Mouse (Mus musculus) spleen, postnatal 10 days (tissue): ENCODE measurements around the gene Ass1.

Experiments
- DNase-seq, 2 experiments: peaks; one replicate each; pipeline ENCODE4 v3.0.0; 2021 to 2022; ENCODE audit warnings: low spot score in 2 of 2

Ass1 gene

DNA sequence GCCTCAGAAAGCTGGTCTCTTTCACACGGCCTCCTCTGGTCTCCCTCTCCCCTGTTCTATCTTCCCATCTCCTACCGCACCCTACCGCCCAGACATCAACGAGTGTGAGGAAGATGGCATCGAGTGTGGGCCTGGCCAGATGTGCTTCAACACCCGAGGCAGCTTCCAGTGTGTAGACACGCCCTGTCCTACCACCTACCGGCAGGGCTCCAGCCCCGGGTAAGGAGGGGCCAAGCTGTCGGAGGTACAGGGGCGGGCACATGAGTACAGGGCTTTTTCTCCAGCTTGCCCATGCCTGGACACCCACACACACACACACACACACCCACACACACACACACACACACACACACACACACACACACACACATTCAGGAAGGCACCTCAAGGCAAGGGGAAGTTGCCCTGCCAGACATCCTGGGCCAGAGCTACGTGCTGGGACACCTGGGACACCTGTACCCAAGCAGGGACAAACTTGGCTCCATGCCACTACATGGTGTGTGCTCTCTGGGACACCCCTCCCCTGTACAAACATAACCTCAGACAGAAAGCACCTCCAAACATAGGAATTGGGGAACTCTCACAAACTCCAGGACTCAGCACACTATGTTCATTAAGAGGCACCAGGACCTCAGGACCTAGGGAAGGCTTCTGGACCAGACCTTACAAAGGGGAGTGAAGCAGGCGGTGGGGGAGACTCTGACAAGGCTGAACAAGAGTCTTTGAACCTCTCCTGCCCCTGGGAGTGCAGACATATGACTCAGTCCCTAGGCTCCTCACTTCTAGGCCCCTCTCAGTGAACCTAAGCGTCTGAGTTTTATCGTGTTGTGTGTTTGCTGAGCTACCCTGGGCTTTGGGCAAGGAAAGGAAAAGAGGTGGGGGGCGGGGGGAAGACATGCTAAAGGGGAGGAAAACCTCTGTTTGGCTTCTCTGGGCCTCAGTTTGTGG is 10.7 kb upstream of the Ass1 start:
- DNase-seq, result no peak

DNA sequence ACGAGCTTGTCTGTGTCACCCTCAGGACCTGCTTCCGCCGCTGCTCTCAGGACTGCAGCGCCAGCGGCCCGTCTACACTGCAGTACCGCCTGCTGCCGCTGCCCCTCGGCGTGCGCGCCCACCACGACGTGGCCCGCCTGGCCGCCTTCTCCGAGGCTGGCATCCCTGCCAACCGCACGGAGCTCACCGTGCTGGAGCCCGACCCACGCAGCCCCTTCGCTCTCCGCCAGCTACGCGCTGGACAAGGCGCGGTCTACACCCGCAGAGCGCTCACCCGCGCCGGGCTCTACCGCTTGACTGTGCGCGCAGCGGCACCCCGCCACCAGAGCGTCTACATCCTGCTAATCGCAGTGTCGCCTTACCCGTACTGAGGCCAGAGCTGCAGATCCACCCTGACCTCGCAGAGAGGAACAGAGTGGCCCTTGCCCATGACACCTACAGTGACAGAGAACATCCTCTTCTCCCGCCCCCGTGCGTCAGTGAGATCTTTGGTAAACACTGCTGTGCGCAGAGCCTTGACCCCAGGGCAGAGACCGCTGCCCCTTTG is 9.9 kb upstream of the Ass1 start:
- peak; percentile 43 to 73 for DNase-seq

DNA sequence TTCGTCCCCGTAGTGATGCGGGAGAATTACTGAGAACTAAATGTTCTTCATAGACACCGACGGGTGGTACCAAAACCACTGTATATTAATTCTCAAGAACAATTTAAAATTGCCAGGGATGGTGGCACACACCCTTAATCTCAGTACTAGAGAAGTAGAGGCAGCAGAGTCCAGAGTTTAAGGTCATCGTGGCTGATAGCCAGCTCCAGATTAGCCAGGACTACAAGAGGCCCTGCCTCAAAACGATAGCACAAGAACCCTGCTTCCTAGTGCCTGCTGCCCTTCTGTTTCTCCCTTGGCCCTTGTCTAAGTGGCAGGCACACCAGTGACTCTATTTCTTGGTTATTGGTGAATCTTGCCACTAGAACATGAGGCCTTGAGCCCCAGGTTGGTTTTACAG is 9.1 kb upstream of the Ass1 start:
- no peak for DNase-seq

DNA sequence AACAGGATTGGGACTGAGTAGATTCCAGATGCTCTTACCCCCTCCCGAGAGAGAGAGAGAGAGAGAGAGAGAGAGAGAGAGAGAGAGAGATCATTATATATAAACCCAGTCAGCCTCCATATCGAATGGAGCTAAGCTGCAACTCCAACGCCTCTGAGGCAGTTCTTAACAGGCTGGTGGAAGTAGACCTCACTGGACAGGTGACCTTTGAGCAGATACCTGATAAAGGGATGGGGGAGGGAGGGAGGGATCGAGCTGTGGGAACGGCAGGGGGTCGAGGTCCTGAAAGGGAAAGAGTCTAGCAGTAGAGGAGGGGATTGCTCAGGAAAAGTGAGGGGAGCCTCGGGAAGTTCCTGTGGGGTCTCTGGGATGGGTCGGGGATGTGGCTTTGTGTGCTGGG is 8.0 kb upstream of the Ass1 start:
- no peak for DNase-seq

- no peak for DNase-seq
Measured at GRCm38 (mm10) chr2:31463253-31463652, 6.8 kb upstream of the Ass1 start.

DNA sequence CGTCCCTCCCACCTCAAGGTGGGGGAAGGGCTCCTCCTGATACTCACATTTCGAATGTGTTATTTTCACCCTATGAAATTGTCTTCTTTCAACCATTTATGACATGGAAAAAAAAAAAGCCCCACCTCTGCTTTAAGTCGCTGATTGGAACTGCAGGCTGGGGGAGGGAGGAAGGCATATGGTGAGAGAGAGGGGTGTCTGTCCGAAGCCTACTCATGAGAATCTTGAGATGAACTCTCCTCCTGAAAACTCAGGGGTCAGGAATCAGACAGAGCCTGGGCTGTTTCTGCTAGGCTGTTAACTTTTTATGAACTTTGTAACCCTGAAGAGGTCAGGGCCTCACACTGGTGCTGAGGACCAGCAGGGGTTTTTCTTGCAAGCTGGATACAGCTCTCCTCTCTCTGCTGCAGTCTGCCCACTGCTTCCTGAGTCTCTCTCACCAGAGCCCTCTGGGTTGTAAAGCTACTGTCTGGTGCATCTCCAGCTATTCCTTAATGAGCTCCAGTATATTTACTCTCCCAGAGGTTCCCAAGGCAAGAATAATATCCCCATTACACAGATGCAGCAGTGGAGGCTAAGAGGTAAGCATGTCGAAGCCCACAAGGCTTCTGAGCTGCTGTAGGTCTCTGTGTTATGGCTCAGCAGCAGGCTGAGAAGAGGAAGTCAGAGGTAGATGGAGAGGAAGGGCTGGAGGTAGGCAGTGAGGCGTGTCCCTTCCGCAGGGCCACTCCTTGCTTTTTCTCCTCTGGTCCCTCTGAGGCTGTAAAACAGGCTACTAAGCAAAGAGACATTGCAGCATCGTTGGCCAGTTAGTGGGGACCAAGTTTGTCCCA is 6.1 kb upstream of the Ass1 start:
- DNase-seq, result no peak

DNA sequence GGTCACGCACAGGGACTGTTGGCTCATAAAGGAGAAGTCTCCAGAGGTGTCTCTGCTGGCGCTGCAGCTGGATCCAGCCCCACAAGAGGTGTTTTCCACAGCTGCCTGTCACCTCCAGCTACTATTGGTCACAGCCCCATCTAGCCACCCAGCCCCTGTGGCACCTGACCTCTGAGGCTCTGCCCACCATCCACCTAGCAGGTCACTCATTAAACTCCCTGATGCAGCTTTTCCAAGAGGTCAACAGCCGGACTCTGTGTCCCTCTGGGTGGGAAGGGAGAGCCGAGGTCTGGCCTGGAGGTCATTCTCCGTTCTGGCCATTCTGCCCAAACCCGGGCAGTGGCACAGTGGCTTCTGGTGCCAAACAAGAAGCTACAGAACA is 5.5 kb upstream of the Ass1 start:
- DNase-seq, result no peak

DNA sequence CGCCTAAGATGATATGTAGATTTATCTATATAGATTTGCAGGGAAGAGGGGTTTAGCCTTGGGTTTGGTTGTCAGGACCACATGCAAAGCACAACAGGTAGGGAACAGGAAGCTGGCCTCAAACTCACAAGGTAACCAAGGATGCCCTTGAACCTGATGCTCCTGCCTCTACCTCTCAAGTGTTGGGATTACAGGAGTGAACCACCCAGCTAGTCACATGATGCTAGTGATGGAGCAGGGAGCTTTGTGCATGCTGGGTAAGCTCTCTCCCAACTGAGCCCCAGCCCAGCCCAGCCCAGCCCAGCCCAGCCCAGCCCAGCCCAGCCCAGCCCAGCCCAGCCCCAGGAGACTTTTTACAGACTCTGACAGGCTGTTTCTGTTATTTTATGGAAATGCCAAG is 2.5 kb upstream of the Ass1 start:
- DNase-seq, result no peak

DNA sequence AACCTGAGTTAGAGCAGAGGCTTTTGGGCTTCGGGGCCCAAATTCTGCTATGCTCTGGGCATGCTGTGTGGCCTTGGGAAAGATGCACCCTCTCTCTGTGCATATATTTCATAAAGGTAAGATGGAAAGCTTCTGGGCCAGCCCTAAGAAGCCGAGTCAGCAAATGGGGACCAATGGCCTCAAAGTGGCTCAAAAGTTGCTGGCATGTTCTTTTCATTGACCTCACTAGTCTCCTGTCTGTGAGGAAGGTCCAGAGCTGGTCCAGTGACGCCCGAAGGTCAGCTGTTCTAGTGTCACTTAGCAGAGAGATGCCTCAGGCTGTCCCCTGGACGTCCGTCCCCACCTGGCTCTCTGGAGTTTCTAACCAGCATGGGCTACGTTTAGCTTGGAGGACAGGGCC is 1.1 kb upstream of the Ass1 start:
- DNase-seq, result no peak

- no peak for DNase-seq
Measured at GRCm38 (mm10) chr2:31469480-31469879, 527 bp upstream of the Ass1 start.

GRCm38 (mm10) chr2:31470683-31471385 is 827 bp downstream of the Ass1 start:
- DNase-seq, result peak in 1 of 2 experiments; percentile 30

- no peak for DNase-seq
Measured at GRCm38 (mm10) chr2:31471611-31472010, 1.6 kb downstream of the Ass1 start.

GRCm38 (mm10) chr2:31472406-31473065 is 2.5 kb downstream of the Ass1 start:
- DNase-seq, result peak; percentile 67 to 84

- peak in 1 of 2 experiments; percentile 65 for DNase-seq
Measured at GRCm38 (mm10) chr2:31473941-31474340, 3.9 kb downstream of the Ass1 start.

DNA sequence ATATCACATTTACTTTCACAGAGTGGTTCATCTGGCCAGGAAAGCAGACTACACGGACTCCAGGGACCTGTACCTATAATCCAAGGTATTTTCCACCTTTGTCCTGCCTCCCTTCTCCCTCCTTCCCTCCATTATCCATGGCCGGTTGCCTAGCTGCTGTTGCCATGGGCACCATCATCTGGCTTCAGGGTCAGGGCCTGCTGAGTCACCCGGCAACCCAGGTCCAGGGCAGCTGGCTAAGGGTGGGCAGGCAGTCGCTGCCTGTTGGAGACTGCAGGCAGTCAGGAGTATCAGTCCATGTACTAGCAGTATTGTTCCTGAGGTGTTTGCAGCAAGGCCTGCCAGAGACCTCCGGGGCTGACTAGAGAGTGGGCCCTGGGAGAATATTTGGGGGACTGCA is 4.7 kb downstream of the Ass1 start:
- DNase-seq, result no peak

- DNase-seq, result no peak
Measured at GRCm38 (mm10) chr2:31476107-31476820, 6.3 kb downstream of the Ass1 start.

- peak in 1 of 2 experiments; percentile 43 for DNase-seq
Measured at GRCm38 (mm10) chr2:31477234-31478161, 7.5 kb downstream of the Ass1 start.

GRCm38 (mm10) chr2:31482914-31483575 is 13.0 kb downstream of the Ass1 start:
- DNase-seq, result peak; percentile 63 to 84

DNA sequence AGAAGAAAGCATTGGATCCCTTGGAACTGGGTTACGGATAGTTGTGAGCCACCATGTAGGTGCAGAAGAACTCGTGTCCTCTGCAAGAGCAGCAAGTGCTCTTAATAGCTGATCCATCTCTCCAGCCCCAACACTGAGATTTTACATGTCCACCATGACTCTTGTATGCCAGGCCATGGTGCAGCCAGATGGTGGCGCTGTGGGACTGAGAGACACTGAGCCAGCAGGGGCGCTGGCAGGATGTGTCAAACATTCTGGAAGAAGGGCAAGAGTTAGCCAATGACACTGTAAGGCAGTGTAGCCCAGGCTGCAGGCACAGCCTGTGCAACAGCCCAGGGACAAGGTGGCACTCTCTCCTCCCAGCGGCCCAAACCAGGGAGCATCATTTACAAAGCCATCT is 14.2 kb downstream of the Ass1 start:
- peak in 1 of 2 experiments; percentile 79 for DNase-seq
